Mouse (Mus musculus): ENCODE results near the gene Auts2.

The Auts2 gene

GRCm38 (mm10) chr5:131563630-131564252 is 979.4 kb downstream of the Auts2 start:
- DNase-seq (ENCODE audit: low spot score): no peak

- DNase-seq (ENCODE audit: low spot score): no peak
Observed at GRCm38 (mm10) chr5:131560773-131561560, 982.2 kb downstream of the Auts2 start.

- DNase-seq (ENCODE audit: low spot score): no peak
Observed at GRCm38 (mm10) chr5:131558403-131559174, 984.6 kb downstream of the Auts2 start.

- no peak for DNase-seq (ENCODE audit: low spot score)
Observed at GRCm38 (mm10) chr5:131557591-131558385, 985.4 kb downstream of the Auts2 start.

GRCm38 (mm10) chr5:131548932-131549563 is 994.1 kb downstream of the Auts2 start:
- DNase-seq (ENCODE audit: low spot score): no peak

GRCm38 (mm10) chr5:131547926-131548325 is 995.2 kb downstream of the Auts2 start:
- no peak for DNase-seq (ENCODE audit: low spot score)

- no peak for DNase-seq (ENCODE audit: low spot score)
Observed at GRCm38 (mm10) chr5:131546414-131546813, 996.7 kb downstream of the Auts2 start.

- no peak for DNase-seq (ENCODE audit: low spot score)
Observed at GRCm38 (mm10) chr5:131544381-131544780, 998.8 kb downstream of the Auts2 start.

- DNase-seq (ENCODE audit: low spot score): no peak
Observed at GRCm38 (mm10) chr5:131538311-131538915, 1004.7 kb downstream of the Auts2 start.

GRCm38 (mm10) chr5:131537831-131538310 is 1005.3 kb downstream of the Auts2 start:
- no peak for DNase-seq (ENCODE audit: low spot score)

GRCm38 (mm10) chr5:131537155-131537830 is 1005.9 kb downstream of the Auts2 start:
- no peak for DNase-seq (ENCODE audit: low spot score)

- DNase-seq (ENCODE audit: low spot score): no peak
Observed at GRCm38 (mm10) chr5:131535752-131536151, 1007.4 kb downstream of the Auts2 start.

GRCm38 (mm10) chr5:131533815-131534214 is 1009.3 kb downstream of the Auts2 start:
- DNase-seq (ENCODE audit: low spot score): no peak

- DNase-seq (ENCODE audit: low spot score): no peak
Observed at GRCm38 (mm10) chr5:131531744-131532552, 1011.2 kb downstream of the Auts2 start.

- no peak for DNase-seq (ENCODE audit: low spot score)
Observed at GRCm38 (mm10) chr5:131530828-131531227, 1012.3 kb downstream of the Auts2 start.

GRCm38 (mm10) chr5:131526666-131527065 is 1016.5 kb downstream of the Auts2 start:
- no peak for DNase-seq (ENCODE audit: low spot score)

- no peak for DNase-seq (ENCODE audit: low spot score)
Observed at GRCm38 (mm10) chr5:131524900-131525465, 1018.2 kb downstream of the Auts2 start.

- no peak for DNase-seq (ENCODE audit: low spot score)
Observed at GRCm38 (mm10) chr5:131519560-131519959, 1023.6 kb downstream of the Auts2 start.

- no peak for DNase-seq (ENCODE audit: low spot score)
Observed at GRCm38 (mm10) chr5:131517677-131518076, 1025.5 kb downstream of the Auts2 start.

Data from left cerebral cortex, adult 11 months (tissue).